Mouse (Mus musculus) layer of hippocampus, adult 9-11 months (tissue): Measurements from ENCODE around the gene Myom1.

Experiments used
- DNase-seq: peaks from one replicate; pipeline ENCODE4 v3.0.0; 2022

Gene Myom1

DNA sequence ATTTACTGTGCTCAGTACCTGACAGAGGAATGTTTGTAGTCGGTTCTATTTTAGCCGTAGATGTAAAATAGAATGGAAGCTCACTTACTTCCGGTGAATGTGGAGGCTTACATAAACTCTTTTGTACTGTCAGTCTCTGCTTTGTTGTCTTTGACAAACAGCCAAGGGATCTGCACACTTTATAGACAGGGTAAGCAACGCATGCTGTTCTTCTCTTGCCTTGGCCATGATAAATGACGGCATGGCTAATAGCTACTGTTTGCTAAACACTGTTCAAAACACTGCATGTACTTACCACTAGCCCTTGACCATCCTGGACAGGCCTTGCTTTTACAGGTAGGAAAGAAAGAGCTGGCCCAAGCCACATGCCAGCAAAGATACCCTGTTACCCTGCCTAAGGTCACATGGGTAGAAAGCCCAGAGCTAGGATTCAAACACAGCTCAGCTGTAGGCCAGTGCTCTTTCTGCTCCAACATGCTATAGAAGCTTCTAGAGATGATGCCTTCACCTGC lies 59.7 kb downstream of the Myom1 start:
- DNase-seq: no peak

DNA sequence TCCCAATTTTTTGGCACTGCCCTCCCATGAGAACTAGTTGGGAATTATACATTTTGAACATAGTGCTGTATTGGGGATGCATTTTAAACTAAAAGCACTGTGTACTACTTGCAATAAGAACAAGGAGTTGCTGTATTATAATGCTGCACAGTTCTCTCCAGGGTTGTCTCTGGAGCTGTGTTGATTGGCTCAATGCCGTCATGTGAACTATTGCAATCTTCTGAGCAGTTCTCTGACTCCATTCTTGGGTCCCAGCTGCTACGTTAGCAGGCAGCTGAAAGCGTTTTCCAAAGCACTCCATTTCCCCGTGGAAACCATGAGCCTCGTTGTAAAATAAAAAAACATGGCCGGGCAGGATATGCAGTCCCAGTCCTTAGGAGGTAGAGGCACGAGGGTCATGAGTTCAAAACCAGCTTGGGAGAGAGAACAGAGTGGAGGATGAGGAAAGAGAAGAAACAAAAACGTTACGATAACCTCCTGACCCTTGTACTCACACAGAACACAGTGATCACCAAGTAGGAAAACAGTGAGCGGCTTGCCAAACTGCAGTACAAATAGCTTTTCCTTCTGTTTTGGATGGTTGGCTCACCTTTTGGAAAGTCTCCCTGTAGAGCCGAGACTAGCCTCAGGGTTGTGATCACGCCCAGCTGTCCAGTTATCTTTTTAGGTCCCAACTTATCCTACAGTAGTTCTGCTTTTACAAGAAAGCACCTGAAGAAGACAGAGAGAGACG lies 60.6 kb downstream of the Myom1 start:
- no peak for DNase-seq

DNA sequence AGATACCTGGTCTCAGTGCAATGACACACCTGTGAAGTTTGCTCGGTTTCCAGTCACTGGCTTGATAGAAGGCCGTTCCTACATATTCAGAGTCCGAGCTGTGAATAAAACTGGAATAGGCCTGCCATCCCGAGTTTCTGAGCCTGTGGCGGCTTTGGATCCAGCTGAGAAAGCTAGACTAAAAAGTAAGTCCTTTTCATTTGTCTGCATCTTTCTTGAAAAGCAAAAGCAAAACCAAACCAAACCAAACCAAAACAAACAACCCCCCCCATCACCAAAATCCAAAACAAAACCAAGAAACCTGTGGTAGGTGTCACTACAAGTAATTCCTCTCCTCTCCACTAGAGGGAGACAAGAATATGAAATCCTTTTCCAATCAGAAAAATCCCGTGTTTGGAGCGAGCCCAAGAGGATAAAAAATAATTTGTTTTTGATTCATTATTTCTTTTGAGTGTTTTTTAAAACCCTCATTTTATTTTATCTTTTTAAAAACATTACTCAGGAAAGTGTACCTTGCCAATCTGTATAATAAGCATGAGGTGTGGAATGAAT lies 62.1 kb downstream of the Myom1 start:
- DNase-seq: no peak

GRCm38 (mm10) chr17:71065127-71065526 lies 62.7 kb downstream of the Myom1 start:
- DNase-seq: no peak

- no peak for DNase-seq
These were observed 66.7 kb downstream of the Myom1 start for GRCm38 (mm10) chr17:71069176-71069575.

- no peak for DNase-seq
These were observed 69.5 kb downstream of the Myom1 start for GRCm38 (mm10) chr17:71071958-71072357.

DNA sequence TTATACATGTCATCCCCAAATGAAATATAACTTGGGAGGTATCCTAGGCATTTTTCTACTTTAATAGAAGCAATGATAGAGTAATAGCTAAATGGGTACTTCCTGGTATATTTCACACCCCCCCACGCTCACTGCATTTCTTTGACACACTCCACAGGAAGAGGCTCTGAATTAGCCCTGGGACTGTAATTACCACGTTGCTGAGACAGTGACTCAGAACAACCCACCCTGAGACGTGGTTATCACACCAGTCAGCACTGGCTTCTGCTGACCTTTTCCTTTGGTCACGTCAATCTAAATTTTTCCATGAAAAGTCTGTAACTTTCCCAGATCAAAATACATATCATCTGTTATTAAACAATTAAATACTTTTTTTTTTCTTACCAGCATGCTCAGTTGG lies 72.0 kb downstream of the Myom1 start:
- DNase-seq: no peak

DNA sequence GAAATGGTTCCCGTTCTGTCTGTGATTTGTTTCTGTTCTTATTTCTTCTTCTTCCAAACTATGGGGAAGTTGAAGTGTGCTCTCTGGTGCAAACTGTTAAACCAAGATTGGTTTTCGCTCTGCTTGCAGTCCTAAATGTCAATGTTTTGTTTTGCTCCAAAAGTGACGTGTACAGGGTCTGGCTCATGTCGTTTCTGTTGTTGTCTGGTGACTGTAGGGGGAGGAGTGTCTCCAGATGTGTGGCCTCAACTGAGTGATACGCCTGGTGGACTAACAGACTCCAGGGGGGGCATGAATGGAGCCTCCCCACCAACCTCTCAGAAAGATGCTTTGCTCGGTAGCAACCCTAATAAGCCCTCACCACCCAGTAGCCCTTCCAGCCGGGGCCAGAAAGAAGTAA lies 79.6 kb downstream of the Myom1 start:
- no peak for DNase-seq

- no peak for DNase-seq
These were observed 84.5 kb downstream of the Myom1 start for GRCm38 (mm10) chr17:71086969-71087368.

DNA sequence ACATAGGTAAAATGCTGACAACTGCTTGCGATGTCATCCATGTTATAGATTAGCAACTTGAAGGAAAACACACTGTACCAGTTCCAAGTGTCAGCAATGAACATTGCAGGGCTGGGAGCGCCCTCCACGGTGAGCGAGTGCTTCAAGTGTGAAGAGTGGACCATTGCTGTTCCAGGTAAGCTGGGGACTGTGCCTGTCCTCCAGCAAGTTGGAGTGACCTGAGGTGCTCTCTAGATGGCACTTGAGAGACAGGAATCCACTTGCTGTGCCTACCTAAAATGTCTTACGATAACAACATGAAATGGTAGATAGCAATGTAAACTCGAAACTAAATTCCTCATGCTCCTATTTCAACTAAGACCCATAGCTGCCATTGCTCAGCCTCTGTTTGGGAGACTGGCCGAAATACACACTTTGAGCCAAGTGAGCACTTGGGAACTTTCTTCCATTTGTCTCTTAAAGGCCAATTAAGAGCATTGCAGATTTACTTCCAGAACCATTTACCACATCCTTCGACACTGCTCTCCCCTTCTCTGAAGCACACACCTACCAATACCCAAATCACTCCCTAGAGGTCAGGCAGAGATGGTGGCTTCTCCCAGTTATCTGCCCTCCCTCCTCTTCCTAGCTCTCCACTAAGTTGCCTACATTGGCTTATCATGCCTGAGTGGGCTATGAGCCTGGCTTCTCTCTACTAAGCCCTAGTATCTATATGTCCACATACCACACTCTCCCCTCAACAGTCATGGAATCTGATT lies 85.1 kb downstream of the Myom1 start:
- DNase-seq: no peak

DNA sequence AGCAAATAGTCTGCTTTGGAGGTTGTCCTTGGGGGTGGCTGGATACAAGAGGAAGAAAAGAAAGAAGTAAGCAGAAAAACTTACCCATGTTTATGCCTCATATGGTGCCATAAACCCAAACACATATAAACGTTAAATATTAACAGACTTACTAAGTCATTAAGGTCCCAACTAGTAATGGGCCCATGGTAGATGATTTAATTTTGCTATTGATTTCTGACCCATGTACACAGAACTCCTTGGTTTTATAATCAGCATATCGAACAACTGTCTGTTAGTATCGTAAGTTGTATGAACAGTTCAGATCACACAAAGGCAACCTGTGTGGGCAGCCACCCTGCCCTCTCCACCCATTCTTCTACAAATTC lies 85.7 kb downstream of the Myom1 start:
- no peak for DNase-seq

DNA sequence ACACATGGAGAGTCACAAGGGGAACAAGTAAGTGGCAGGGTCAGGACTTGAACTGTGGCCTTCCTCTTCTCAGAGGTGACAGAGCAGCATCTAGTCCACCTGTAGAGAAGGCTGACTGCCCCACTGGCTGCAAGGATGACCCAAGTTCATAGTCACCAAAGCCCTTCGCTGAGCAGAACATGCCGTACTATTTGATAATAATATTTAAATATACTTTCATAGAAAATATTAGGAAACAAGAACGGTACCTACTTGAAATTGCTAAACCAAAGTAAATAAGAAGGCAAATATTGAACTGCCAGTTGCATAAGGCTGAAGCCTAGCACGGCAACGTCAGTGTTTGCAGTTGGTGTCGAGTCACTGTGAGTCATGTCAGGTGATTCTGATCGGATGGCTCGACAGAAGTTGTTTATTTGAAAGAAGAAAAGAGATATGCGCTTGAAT lies 86.6 kb downstream of the Myom1 start:
- DNase-seq: no peak

GRCm38 (mm10) chr17:71089781-71090480 lies 87.5 kb downstream of the Myom1 start:
- DNase-seq: no peak

DNA sequence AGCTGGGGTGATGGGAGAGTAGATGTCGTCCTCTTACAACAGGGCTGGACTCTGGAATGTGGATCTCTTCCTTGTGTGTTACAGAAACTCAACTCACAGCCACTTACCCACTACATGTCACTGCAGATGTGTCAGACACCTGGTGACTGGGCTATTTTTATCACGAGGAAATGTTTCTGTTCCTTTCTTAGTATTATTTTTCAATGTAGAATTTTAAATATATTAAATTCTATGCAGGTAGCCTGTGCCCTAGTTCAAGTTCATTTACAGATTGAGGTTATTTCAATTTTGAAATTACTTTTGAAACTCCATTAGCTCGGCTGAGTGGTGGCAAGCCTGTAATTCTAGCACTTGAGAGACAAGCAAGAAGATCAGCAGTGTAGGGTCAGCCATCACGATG lies 88.6 kb downstream of the Myom1 start:
- DNase-seq: no peak

GRCm38 (mm10) chr17:71092341-71092740 lies 89.9 kb downstream of the Myom1 start:
- DNase-seq: no peak

DNA sequence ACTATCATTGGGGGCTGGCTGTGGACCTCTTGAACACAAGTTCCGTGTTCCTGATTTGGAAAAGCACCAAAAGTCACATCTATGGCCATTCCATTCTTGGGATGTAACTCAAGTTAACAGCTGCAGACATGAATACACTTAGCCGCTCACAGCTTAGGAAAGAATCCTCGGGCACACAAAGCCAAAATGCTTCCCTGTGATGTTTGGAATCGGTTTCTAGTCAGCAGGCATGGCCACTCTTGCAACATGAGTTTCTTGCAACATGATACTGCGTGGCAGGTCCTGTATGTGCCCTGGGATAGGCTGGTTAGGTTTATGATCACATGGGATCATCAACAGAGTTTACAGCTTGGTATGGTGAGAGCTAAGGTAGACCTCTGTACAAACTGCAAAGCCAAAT lies 91.4 kb downstream of the Myom1 start:
- DNase-seq: no peak

- DNase-seq: no peak
These were observed 92.0 kb downstream of the Myom1 start for GRCm38 (mm10) chr17:71094438-71094837.

- DNase-seq: no peak
These were observed 94.2 kb downstream of the Myom1 start for GRCm38 (mm10) chr17:71096557-71097208.

DNA sequence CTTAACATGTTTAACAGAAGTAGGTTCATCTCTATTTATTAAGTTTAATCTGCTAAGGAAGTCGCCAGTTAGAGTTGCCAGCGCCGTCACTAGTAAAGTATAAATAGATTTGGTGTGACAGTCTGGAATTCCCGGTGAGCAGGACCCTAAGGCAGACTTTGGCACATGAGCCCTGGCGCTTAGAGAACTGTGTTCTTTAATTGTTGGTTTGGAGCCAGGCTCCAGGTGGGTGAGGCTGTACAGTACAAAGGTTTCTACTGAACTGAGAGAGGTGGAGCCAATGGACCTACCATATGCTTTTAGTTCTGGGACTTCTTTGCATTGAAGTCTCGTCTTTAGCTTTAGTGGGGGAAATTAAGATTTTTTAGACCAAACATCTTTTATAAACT lies 94.8 kb downstream of the Myom1 start:
- DNase-seq: no peak

GRCm38 (mm10) chr17:71098606-71099005 lies 96.2 kb downstream of the Myom1 start:
- DNase-seq: no peak

GRCm38 (mm10) chr17:71102571-71103551 lies 100.4 kb downstream of the Myom1 start:
- DNase-seq: no peak

DNA sequence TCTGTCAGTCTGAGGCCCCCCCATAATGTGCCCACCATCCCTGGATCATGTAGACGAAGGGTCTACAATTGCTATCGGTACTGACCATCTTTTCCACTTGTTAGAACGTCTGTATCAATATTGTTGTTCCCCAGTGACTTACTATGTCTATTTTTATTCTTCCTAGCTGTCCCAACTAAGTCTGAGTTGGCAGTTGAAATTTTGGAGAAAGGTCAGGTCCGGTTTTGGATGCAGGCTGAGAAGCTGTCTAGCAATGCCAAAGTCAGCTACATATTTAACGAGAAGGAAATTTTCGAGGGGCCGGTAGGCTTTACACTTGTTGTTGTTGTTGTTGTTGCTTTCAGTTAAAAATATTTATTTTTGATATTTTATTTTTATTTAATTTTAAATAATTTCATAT lies 102.9 kb downstream of the Myom1 start:
- DNase-seq: no peak
